Mouse (Mus musculus): Measurements from ENCODE around the gene Fads2. TPM values are rescaled to one million over a fixed set of nuclear protein-coding genes. Genes with fewer than 3 reads are reported as not detected.

The Fads2 gene
- polyA plus RNA-seq, 1 experiment: 115 TPM

- no peak for DNase-seq
- 97% methylated on average over 5 of the region's 5 CpGs for WGBS
- H3K4me3 ChIP-seq (replicated peaks; ENCODE audit: insufficient read depth, low read depth, low read length): no peak overlapping the region
- TF ChIP-seq POLR2A (IDR thresholded peaks at IDR 0.05; ENCODE audit: borderline replicate concordance, insufficient read depth, low read length) (no peak), CTCF (IDR thresholded peaks at IDR 0.05; ENCODE audit: borderline replicate concordance, insufficient read depth, low read depth, low read length) (no peak)
- H3K4me1 ChIP-seq (ENCODE audit: control insufficient read depth, insufficient read depth, low read length): 0 out of 2 replicates have a peak, but pooled peaks cover 3% of the 10 kb centered on the region
- H3K27ac ChIP-seq (ENCODE audit: insufficient read depth, low read length): no peak overlapping the region
- H3K27me3 ChIP-seq (ENCODE audit: control insufficient read depth, insufficient read depth, low read length): no peaks in the 10 kb centered on the region
These were observed 35.9 kb downstream of the Fads2 start for GRCm38 (mm10) chr19:10065465-10066188.

GRCm38 (mm10) chr19:10064173-10065012, 37.2 kb downstream of the Fads2 start:
- Histone ChIP-seq H3K4me3 (replicated peaks; ENCODE audit: insufficient read depth, low read depth, low read length) (no peak overlapping the region), H3K27ac (ENCODE audit: insufficient read depth, low read length) (no peak overlapping the region), H3K4me1 (ENCODE audit: control insufficient read depth, insufficient read depth, low read length) (0 out of 2 replicates have a peak, but pooled peaks cover 3% of the 10 kb centered on the region), H3K27me3 (ENCODE audit: control insufficient read depth, insufficient read depth, low read length) (no peaks in the 10 kb centered on the region)
- TF ChIP-seq POLR2A (IDR thresholded peaks at IDR 0.05; ENCODE audit: borderline replicate concordance, insufficient read depth, low read length): no peak
- no peak for TF ChIP-seq CTCF (IDR thresholded peaks at IDR 0.05; ENCODE audit: borderline replicate concordance, insufficient read depth, low read depth, low read length)
- no peak for DNase-seq
- WGBS: 51% methylated on average over 10 of the region's 10 CpGs

GRCm38 (mm10) chr19:10062862-10063261, 38.7 kb downstream of the Fads2 start:
- H3K4me1 ChIP-seq (ENCODE audit: control insufficient read depth, insufficient read depth, low read length): 0 out of 2 replicates have a peak, but pooled peaks cover 3% of the 10 kb centered on the region
- DNase-seq: no peak
- TF ChIP-seq POLR2A (IDR thresholded peaks at IDR 0.05; ENCODE audit: borderline replicate concordance, insufficient read depth, low read length) (no peak), CTCF (IDR thresholded peaks at IDR 0.05; ENCODE audit: borderline replicate concordance, insufficient read depth, low read depth, low read length) (no peak)
- no peak overlapping the region for H3K4me3 ChIP-seq (replicated peaks; ENCODE audit: insufficient read depth, low read depth, low read length)
- WGBS: 93% methylated on average over 5 of the region's 5 CpGs
- no peak overlapping the region for H3K27ac ChIP-seq (ENCODE audit: insufficient read depth, low read length)
- H3K27me3 ChIP-seq (ENCODE audit: control insufficient read depth, insufficient read depth, low read length): no peaks in the 10 kb centered on the region

- TF ChIP-seq POLR2A (IDR thresholded peaks at IDR 0.05; ENCODE audit: borderline replicate concordance, insufficient read depth, low read length) (no peak), CTCF (IDR thresholded peaks at IDR 0.05; ENCODE audit: borderline replicate concordance, insufficient read depth, low read depth, low read length) (no peak)
- no peaks in the 10 kb centered on the region for H3K4me1 ChIP-seq (ENCODE audit: control insufficient read depth, insufficient read depth, low read length)
- WGBS: 92% methylated on average over 8 of the region's 8 CpGs
- no peak overlapping the region for H3K27ac ChIP-seq (ENCODE audit: insufficient read depth, low read length)
- no peak overlapping the region for H3K4me3 ChIP-seq (replicated peaks; ENCODE audit: insufficient read depth, low read depth, low read length)
- H3K27me3 ChIP-seq (ENCODE audit: control insufficient read depth, insufficient read depth, low read length): no peaks in the 10 kb centered on the region
- no peak for DNase-seq
These were observed 39.3 kb downstream of the Fads2 start for GRCm38 (mm10) chr19:10062292-10062691.

- Histone ChIP-seq H3K27me3 (ENCODE audit: control insufficient read depth, insufficient read depth, low read length) (no peaks in the 10 kb centered on the region), H3K4me1 (ENCODE audit: control insufficient read depth, insufficient read depth, low read length) (no peaks in the 10 kb centered on the region), H3K4me3 (replicated peaks; ENCODE audit: insufficient read depth, low read depth, low read length) (no peak overlapping the region), H3K27ac (ENCODE audit: insufficient read depth, low read length) (no peak overlapping the region)
- WGBS: 89% methylated on average over 2 of the region's 2 CpGs
- TF ChIP-seq POLR2A (IDR thresholded peaks at IDR 0.05; ENCODE audit: borderline replicate concordance, insufficient read depth, low read length): no peak
- TF ChIP-seq CTCF (IDR thresholded peaks at IDR 0.05; ENCODE audit: borderline replicate concordance, insufficient read depth, low read depth, low read length): no peak
- no peak for DNase-seq
These were observed 39.9 kb downstream of the Fads2 start for GRCm38 (mm10) chr19:10061624-10062023.

- no peaks in the 10 kb centered on the region for H3K4me1 ChIP-seq (ENCODE audit: control insufficient read depth, insufficient read depth, low read length)
- 49% methylated on average over 8 of the region's 8 CpGs for WGBS
- TF ChIP-seq POLR2A (IDR thresholded peaks at IDR 0.05; ENCODE audit: borderline replicate concordance, insufficient read depth, low read length) (no peak), CTCF (IDR thresholded peaks at IDR 0.05; ENCODE audit: borderline replicate concordance, insufficient read depth, low read depth, low read length) (no peak)
- no peak overlapping the region for H3K27ac ChIP-seq (ENCODE audit: insufficient read depth, low read length)
- no peaks in the 10 kb centered on the region for H3K27me3 ChIP-seq (ENCODE audit: control insufficient read depth, insufficient read depth, low read length)
- DNase-seq: no peak
- no peak overlapping the region for H3K4me3 ChIP-seq (replicated peaks; ENCODE audit: insufficient read depth, low read depth, low read length)
These were observed 40.6 kb downstream of the Fads2 start for GRCm38 (mm10) chr19:10060783-10061590.

- WGBS: 65% methylated on average over 10 of the region's 10 CpGs
- peak; percentile 87 for TF ChIP-seq CTCF (IDR thresholded peaks at IDR 0.05; ENCODE audit: borderline replicate concordance, insufficient read depth, low read depth, low read length)
- no peak for TF ChIP-seq POLR2A (IDR thresholded peaks at IDR 0.05; ENCODE audit: borderline replicate concordance, insufficient read depth, low read length)
- no peaks in the 10 kb centered on the region for H3K27me3 ChIP-seq (ENCODE audit: control insufficient read depth, insufficient read depth, low read length)
- peak; percentile 35 to 45 for DNase-seq
- H3K4me3 ChIP-seq (replicated peaks; ENCODE audit: insufficient read depth, low read depth, low read length): no peak overlapping the region
- H3K4me1 ChIP-seq (ENCODE audit: control insufficient read depth, insufficient read depth, low read length): no peaks in the 10 kb centered on the region
- no peak overlapping the region for H3K27ac ChIP-seq (ENCODE audit: insufficient read depth, low read length)
These were observed 41.5 kb downstream of the Fads2 start for GRCm38 (mm10) chr19:10059911-10060567.

Data from cerebellum, adult 2 months (tissue).